In the genomic region with DNA sequence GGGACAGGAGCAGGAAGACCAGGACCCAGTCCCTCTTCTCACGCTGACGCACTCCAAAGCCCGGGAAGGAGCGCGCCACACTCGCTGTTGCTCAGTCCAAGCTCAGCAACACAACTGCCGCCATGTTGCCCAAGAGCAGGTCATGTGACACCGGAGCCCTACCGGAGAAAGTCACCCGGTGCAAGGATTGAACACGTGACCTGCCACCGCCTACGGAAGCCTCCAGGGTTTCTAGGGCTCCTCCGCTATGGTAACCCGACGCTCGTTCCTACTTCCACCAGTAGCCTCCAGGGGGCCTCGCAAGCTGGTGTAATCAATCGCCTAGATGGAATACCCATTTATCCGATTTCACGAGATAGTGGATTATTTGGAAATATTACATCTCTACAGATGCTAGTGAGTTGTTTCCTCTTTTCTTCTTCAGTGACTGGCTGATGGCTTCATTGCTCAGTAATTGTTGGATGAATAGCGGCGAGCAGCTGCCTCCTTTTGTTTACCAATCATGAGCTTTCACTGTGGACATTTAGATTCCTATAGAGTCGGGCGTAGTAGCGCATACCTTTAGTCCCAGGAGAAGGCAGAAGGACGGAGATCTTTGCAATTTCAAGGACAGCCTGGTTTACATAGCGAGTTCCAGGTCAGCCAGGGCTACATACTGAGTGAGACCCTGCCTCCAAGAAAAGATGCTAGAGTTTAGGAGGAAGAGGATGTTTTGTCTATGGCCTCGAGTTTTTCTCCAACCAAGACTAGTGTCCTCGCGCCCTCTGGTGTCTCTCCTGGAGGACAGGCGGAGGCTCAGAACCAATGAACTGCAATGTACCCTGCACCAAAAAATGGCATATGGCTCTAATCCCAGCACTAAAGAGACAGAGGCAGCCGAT, we compare ENCODE assay signal across 7 mouse cellular contexts. TPM values are rescaled to one million over a fixed set of nuclear protein-coding genes. Genes with fewer than 3 reads are reported as not detected.
DNase-seq lines count a peak whose midpoint lies in the region; ATAC-seq lines count a peak whose summit lies in the region.

Gene Spns1, minus strand, starts transcription at position 173 of the 881 bp plus-strand sequence.

- peaks cover 15% of the 10 kb centered on the region for H3K4me1 ChIP-seq in intestine, embryonic 15.5 days (replicated peaks)
- H3K4me1 ChIP-seq in midbrain, embryonic 10.5 days, result peaks cover 25% of the 10 kb centered on the region

- H3K4me2 ChIP-seq in intestine, embryonic 15.5 days (replicated peaks), result peak within 1 kb of the TSS; percentile 88

- peak within 1 kb of the TSS; percentile 71 for H3K9ac ChIP-seq in intestine, embryonic 15.5 days

- intact Hi-C loops in gastrocnemius, postnatal 36 days (cut with DNase I), result loop anchor here (2.0 to 5.0 kb wide), 2 partner anchors 53 to 115 kb away; no protein-coding TSS in a partner anchor
- intact Hi-C loops in left cerebral cortex, postnatal 25 days (cut with DNase I), result loop anchor here (1.0 to 5.0 kb wide), 2 partner anchors 54 to 115 kb away; no protein-coding TSS in a partner anchor

- H3K9me3 ChIP-seq in intestine, embryonic 15.5 days, result no peaks in the 10 kb centered on the region
- no peaks in the 10 kb centered on the region for H3K9me3 ChIP-seq in midbrain, embryonic 10.5 days (replicated peaks)

- H3K4me3 ChIP-seq in intestine, embryonic 15.5 days (replicated peaks), result peak within 1 kb of the TSS; percentile 63
- peak within 1 kb of the TSS; percentile 95 for H3K4me3 ChIP-seq in midbrain, embryonic 10.5 days

- under 1% methylated on average over 33 of the region's 33 CpGs for WGBS in intestine, embryonic 15.5 days
- under 1% methylated on average over 33 of the region's 33 CpGs for WGBS in midbrain, embryonic 10.5 days

- H3K27ac ChIP-seq in intestine, embryonic 15.5 days, result peak within 1 kb of the TSS; percentile 28; the same call in 1 of the 2 replicates
- H3K27ac ChIP-seq in midbrain, embryonic 10.5 days (replicated peaks), result peak within 1 kb of the TSS; percentile 87

- DNase-seq in adrenal gland, adult 2 months, result peak; percentile 97
- peak; percentile 92 for DNase-seq in embryo, embryonic 11.5 days (ENCODE audit: low read depth, low spot score)
- DNase-seq in gastrocnemius, postnatal 36 days, result peak; percentile 85 to 91
- DNase-seq in left cerebral cortex, postnatal 25 days (ENCODE audit: low spot score in 2 of 2), result peak; percentile 99
- DNase-seq in midbrain, embryonic 10.5 days (ENCODE audit: low spot score), result peak; percentile 96
- DNase-seq in right cerebral cortex, postnatal 4 days, result peak; percentile 97

- H3K36me3 ChIP-seq in intestine, embryonic 15.5 days, result peaks cover 9% of the 10 kb centered on the region; the same call in 1 of the 2 replicates
- peaks cover 28% of the 10 kb centered on the region for H3K36me3 ChIP-seq in midbrain, embryonic 10.5 days

- no peaks in the 10 kb centered on the region for H3K27me3 ChIP-seq in intestine, embryonic 15.5 days (replicated peaks)
- no peaks in the 10 kb centered on the region for H3K27me3 ChIP-seq in midbrain, embryonic 10.5 days (ENCODE audit: low read depth, poor library complexity, severe bottlenecking)

- peak; percentile 98 for ATAC-seq in intestine, embryonic 15.5 days

RNA-seq across cellular contexts. Expression of gene Spns1, which starts in this region (rescaled TPM):
- total RNA-seq in adrenal gland, adult 2 months (2021), result 10 to 100 TPM; 31.3 to 39.0 TPM
- 223 and 234 TPM in 2 replicates for polyA plus RNA-seq in adrenal gland, adult 2 months (2012; rRNA removed)
- total RNA-seq in gastrocnemius, postnatal 36 days (2021), result 10 to 100 TPM; 24.7 to 29.0 TPM
- 53.4 and 59.3 TPM in 2 replicates for polyA plus RNA-seq in intestine, embryonic 15.5 days (2015; fragmentation: Nextera tagmentation; extraction: Ambion mirVana)
- total RNA-seq in left cerebral cortex, postnatal 25 days (2021), result 10 to 100 TPM; 87.9 to 97.7 TPM
- polyA plus RNA-seq in midbrain, embryonic 10.5 days (2016; fragmentation: Nextera tagmentation; extraction: Ambion mirVana), result 67.6 and 68.9 TPM in 2 replicates

Comparison
In these comparisons a context has a peak if more than half of its experiments do, and no peak if none do; other contexts are left out.
1. Peak in every context shown above with its lines: DNase-seq, ATAC-seq, H3K4me3 ChIP-seq and H3K27ac ChIP-seq.